Mouse (Mus musculus): Measurements from ENCODE around the gene Tenm1.

DNA sequence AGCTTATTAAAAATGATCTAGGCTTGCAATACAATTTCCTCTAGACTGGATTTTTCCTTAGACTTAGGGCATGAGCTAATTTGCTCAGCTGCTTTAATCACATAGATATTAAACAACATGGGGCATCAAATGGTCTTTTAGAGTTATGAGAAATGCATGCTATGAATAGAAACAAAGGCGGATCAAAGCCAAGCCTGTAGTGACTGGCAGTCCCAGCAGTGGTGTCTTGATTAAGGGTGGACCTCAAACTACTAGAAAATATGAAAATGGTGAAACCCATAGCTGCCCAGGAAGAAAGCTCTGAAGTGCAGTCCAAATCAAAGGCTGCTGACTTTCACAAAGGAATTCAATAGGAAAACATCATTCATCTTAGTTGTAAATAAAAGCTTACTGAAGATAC lies 306.9 kb downstream of the Tenm1 start:
- TF ChIP-seq CTCF (IDR thresholded peaks at IDR 0.05; ENCODE audit: extremely low read depth, insufficient read depth, insufficient read length, insufficient replicate concordance) (no peak), POLR2A (IDR thresholded peaks at IDR 0.05; ENCODE audit: low read depth, low read length) (no peak)
